Mouse (Mus musculus): ENCODE data around the gene Cdh10.

DNA sequence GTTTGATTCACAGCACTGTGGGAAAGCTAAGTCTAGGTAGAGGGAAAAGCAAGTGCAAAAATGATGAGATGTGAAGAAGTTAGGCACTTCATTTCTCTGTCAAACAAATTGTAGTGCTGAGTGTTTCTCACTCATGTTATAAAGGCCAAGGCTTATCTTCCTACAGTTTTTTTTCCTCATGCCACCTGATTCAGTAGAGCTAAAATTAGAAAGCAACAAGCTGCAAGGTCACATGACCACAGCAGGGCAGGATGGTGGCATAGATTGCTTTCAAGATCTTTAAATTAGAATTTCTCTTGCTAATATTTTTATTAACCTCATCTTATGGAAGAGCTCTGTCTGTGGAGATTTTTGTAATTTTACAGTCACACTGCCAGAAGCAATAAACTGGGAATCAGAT is 174.8 kb downstream of the Cdh10 start:
- no peak for TF ChIP-seq CTCF (IDR thresholded peaks at IDR 0.05; ENCODE audit: low read depth)
- no peak for TF ChIP-seq EP300 (IDR thresholded peaks at IDR 0.05; ENCODE audit: low read depth)

Measured in liver, embryonic 14.5 days (tissue).